Mouse (Mus musculus): ENCODE results near the gene Guca2b.

GRCm38 (mm10) chr4:119635686-119636085 lies 23.1 kb downstream of the Guca2b start:
- no peak for TF ChIP-seq TAL1 (IDR thresholded peaks at IDR 0.05; ENCODE audit: low read length)
- TF ChIP-seq GATA1 (IDR thresholded peaks at IDR 0.05; ENCODE audit: low read length) = no peak

Data from erythroblast, embryonic 14.5 days (primary cell).